Mouse (Mus musculus): ENCODE measurements around the gene Dupd1.

Gene Dupd1

GRCm38 (mm10) chr14:21714486-21714885 is at the start of gene Dupd1:
Dupd1 (minus strand) TSS chr14:21714576.
- no peak for DNase-seq

GRCm38 (mm10) chr14:21763736-21764135 is 49.4 kb upstream of the Dupd1 start:
- no peak for DNase-seq

- no peak for DNase-seq
Observed at GRCm38 (mm10) chr14:21761560-21761959, 47.2 kb upstream of the Dupd1 start.

GRCm38 (mm10) chr14:21753367-21753766 is 39.0 kb upstream of the Dupd1 start:
- DNase-seq, result no peak

- DNase-seq, result no peak
Observed at GRCm38 (mm10) chr14:21752411-21752810, 38.0 kb upstream of the Dupd1 start.

- DNase-seq, result peak; percentile 66 to 70
Observed at GRCm38 (mm10) chr14:21750881-21751542, 36.6 kb upstream of the Dupd1 start, which contains the start of gene Dusp13. Dusp13 (minus strand) TSS chr14:21751181.

GRCm38 (mm10) chr14:21750008-21750880 is 35.9 kb upstream of the Dupd1 start, which contains the start of gene Samd8:
Samd8 (plus strand) TSS chr14:21750531.
- peak; percentile 89 for DNase-seq

GRCm38 (mm10) chr14:21748142-21748870 is 33.9 kb upstream of the Dupd1 start:
- peak in 1 of 2 experiments; percentile 66 for DNase-seq

- no peak for DNase-seq
Observed at GRCm38 (mm10) chr14:21747436-21748141, 33.2 kb upstream of the Dupd1 start.

GRCm38 (mm10) chr14:21746846-21747245 is 32.5 kb upstream of the Dupd1 start:
- no peak for DNase-seq

GRCm38 (mm10) chr14:21746251-21746650 is 31.9 kb upstream of the Dupd1 start:
- no peak for DNase-seq

- DNase-seq, result peak in 1 of 2 experiments; percentile 34
Observed at GRCm38 (mm10) chr14:21745149-21745548, 30.8 kb upstream of the Dupd1 start.

- DNase-seq, result no peak
Observed at GRCm38 (mm10) chr14:21744169-21744568, 29.8 kb upstream of the Dupd1 start.

GRCm38 (mm10) chr14:21742441-21742840 is 28.1 kb upstream of the Dupd1 start:
- DNase-seq, result no peak

- DNase-seq, result peak; percentile 80 to 88
Observed at GRCm38 (mm10) chr14:21741786-21742185, 27.4 kb upstream of the Dupd1 start.

- no peak for DNase-seq
Observed at GRCm38 (mm10) chr14:21741314-21741713, 26.9 kb upstream of the Dupd1 start.

GRCm38 (mm10) chr14:21740345-21740744 is 26.0 kb upstream of the Dupd1 start:
- no peak for DNase-seq

- DNase-seq, result no peak
Observed at GRCm38 (mm10) chr14:21733131-21733905, 18.9 kb upstream of the Dupd1 start.

GRCm38 (mm10) chr14:21729936-21730335 is 15.6 kb upstream of the Dupd1 start:
- no peak for DNase-seq

- DNase-seq, result no peak
Observed at GRCm38 (mm10) chr14:21729031-21729732, 14.8 kb upstream of the Dupd1 start.

Measured in lung, postnatal 4 days (tissue).